Mouse (Mus musculus): Measurements from ENCODE around the gene Tprg. TPM values are rescaled to one million over a fixed set of nuclear protein-coding genes. Genes with fewer than 3 reads are reported as not detected.

Gene Tprg
- not detected for total RNA-seq (2021)
- long read RNA-seq, experiment 1 = 0 reads
- long read RNA-seq, experiment 2 = 0 reads

DNA sequence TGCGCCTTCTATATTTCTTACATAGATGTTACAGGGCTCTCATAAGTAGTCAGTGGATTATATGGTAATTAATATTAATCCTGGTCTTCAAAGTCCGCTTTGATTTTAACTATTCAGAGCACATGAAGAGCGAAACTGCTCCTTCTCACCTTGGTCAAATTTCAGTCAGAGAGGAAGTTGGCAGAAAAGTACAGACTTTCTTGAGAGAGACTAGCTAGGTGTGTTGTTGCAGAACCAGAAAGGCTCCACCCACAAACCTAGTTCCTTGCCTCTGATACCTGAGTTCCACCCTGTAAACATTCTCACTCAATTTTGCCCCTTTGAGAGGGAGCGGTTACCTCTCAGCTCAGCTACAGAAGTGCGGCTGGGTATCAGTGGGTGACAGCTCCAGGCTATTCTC, at the start of gene Tprg:
Gene Tprg (plus strand): TSS at position 301 of the 400 bp plus-strand sequence.
- DNase-seq = no peak

- peak; percentile 56 to 59 for DNase-seq
These were observed 48.2 kb upstream of the Tprg start for GRCm38 (mm10) chr16:25238274-25239050.

DNA sequence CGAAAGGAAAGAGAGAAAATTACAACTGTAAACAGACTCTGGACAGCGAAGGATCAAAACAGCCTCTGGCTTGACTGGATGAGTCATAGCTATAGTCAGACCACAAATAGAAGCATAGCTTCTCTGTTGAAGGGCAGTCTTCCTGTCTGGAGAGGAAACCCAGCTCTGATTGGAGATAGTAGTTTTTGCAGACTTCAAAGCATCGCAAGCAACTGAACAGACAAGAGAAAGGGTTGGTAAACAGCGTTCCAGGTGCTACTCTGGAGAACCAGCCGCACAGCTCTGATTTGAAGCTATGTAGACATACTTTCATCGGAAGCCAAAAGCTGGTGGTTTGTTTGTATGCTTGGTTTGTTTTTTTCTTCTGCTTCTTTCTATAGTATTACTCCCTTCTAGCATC, 37.7 kb upstream of the Tprg start:
- DNase-seq = no peak

DNA sequence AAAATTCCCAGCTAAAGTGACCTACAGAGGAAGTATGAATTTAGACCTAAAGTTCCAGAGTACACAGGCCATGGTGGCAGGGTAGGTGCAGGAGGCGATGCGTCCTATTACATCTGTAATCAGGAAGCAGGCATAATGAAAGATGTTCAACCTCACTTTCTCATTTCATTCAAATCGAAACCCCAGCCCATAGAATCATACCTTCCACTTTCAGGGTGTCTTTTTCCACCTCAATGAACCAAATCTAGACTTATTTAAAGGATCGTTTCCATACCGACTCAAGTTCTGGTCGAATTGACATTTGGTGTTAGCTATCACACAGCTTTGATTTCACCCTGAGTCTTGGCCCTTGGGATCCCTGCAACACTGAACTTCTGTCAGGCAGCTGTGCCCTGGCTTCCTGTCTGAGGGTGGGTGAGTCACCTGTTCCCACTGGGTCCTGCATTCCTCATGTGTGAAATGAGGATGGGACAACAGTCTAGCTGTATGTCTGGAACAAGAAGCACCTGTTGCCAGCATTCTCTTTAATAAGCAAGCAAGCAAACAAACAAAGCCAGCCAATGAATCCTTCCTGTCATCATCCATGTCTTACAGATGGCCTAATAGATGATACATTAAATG, 36.4 kb upstream of the Tprg start:
- DNase-seq = no peak

DNA sequence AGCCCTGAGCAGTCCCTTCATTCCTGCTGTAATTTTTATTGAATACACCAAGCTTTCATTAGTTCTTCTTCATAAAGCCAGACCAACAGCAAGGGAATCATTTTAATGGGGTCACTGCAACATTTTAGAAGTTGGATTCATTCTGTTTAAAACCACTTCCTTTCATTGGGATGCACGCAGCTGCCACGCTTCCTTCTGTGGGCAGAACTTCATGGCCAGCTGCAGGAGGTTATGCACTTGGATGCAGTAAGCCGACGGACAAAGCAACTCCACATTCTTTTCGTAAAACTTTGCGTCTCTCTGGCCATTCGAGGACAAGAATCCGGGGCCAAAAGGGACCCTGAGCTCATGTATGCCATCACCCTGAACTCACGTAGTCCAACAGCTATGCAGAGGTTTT, 35.5 kb upstream of the Tprg start:
- DNase-seq = peak in 1 of 2 experiments; percentile 10

- DNase-seq = no peak
These were observed 32.0 kb upstream of the Tprg start for GRCm38 (mm10) chr16:25254646-25255045.

DNA sequence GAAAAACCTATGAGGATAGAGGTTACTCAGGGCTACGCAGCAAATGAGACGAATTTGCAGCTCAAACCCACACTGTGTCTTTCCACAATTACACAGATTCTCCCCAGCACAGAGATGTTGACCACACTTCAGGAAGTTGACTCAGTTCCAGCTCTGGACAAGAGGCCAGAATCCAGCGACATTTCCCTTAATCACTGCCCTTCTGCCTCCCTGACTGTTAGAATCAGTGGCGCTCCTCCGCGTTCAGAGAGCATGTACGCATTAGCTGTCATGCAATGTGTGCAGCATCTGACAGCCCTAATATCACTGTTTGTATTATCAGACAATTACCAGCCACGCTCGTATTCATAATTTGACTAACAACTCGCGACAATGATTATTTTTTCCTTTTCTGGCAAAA, 31.4 kb upstream of the Tprg start:
- peak; percentile 66 to 67 for DNase-seq

- DNase-seq = no peak
These were observed 30.9 kb upstream of the Tprg start for GRCm38 (mm10) chr16:25255603-25256260.

GRCm38 (mm10) chr16:25262306-25262705, 24.3 kb upstream of the Tprg start:
- DNase-seq = peak; percentile 36 to 56

GRCm38 (mm10) chr16:25262965-25263364, 23.7 kb upstream of the Tprg start:
- DNase-seq = peak; percentile 64 to 66

DNA sequence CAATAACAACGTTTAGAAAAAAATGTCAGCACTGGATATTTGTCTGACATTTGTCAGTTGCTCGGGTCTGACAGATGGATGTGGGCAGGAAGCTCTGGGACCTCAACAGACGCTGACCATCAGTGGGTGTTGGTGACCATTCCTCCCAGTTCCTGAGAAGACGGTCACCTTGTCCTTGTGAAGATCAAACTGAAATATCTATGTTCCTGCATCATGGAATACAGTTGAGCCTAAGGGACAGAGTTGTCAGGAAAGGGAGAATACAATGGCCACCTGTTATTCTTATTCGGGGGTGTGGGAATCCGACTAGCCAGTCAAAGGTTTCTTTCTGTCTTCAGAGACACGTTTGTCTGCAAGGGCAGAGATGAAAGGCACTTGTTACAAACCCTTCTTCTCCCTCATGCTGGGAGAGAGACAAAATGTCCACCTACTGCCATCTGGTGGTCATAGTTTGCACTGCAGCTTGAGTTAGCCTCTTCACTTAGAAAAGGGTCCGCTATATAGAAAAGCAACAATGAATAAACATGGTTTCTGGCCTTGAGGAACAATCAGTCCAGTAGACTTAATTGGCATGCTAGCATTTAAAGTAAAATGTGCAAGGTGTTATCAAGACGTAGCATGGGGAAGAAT, 23.0 kb upstream of the Tprg start:
- peak; percentile 76 to 94 for DNase-seq

DNA sequence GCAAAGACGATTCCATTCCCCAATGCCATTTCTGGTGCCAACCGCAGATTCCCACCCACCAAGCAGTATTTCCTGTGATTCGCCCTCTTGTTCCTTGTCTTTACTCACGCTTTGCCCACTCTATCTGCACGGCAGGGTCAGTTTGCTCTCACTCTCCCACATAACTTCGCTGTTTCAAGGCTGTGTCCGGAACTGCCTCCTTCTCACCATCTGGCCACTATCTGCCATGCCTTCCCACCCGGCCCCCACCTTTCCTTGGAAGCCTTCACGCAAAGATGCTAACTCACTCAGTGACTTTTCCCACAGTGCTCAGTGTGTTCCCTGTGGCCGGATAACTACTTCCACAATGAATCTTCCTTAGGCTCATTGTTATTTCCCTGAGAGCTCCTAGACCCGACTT, 21.4 kb upstream of the Tprg start:
- DNase-seq = no peak

GRCm38 (mm10) chr16:25268276-25268675, 18.3 kb upstream of the Tprg start:
- DNase-seq = no peak

DNA sequence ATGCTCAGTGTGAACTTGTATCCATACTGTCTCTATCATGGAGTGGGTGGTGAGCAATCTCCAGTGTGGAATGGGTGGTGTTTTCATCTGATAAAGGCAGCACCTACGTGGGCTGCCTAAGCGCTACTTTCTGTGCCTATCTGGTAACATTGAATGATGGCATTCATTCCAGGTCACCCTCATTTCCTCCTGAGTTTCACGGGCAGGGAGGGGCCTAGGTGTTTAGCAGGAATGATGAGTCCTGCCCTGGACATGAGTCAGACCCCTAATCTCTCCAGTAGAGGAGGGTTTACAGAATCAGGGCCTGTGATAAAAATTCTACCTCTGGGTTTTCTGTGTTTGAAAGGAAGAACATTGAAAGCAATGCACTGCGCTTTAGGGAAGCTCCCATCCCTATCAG, 4.1 kb upstream of the Tprg start:
- DNase-seq = no peak

- no peak for DNase-seq
These were observed 7.1 kb downstream of the Tprg start for GRCm38 (mm10) chr16:25293753-25294152.

- DNase-seq = no peak
These were observed 8.9 kb downstream of the Tprg start for GRCm38 (mm10) chr16:25295546-25295945.

DNA sequence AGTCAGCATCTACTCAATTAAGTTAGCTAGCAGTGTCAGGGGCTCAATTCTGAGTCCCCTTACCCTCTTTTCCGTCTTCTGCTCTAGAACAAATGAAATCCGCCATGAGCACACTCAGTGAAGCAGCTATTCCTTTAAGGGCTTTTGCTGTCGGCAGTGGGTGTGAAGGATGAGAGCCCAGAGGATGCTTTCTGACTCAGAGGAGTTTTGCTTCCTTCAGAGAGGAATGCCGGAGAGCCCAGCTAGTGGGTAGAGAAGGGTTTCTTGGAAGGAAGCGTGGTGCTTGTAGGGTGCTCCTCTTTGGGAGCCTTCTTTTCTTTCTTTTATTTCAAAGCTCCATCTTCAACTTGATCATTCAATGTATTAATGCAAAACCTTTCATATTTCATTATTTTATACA, 10.1 kb downstream of the Tprg start:
- no peak for DNase-seq

- DNase-seq = no peak
These were observed 11.6 kb downstream of the Tprg start for GRCm38 (mm10) chr16:25298204-25298603.

DNA sequence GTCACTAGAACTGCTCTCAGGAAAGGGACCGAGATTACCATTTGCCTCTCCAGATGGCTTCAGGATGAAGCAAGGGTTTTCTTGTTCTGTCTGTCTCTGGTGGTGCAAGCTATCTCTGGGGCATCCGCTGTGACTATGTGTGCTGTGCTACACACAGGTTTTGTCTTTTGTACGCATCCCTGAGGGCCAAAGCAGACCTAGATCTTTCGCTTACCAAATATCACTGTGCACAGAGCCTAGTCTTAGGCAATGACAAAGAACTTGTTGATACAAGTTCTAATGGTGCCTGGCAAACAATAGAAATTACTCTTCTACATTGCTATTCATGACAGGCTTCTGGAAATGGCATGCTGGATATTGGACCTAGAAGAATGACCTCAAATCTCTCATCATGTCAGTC, 16.0 kb downstream of the Tprg start:
- no peak for DNase-seq

DNA sequence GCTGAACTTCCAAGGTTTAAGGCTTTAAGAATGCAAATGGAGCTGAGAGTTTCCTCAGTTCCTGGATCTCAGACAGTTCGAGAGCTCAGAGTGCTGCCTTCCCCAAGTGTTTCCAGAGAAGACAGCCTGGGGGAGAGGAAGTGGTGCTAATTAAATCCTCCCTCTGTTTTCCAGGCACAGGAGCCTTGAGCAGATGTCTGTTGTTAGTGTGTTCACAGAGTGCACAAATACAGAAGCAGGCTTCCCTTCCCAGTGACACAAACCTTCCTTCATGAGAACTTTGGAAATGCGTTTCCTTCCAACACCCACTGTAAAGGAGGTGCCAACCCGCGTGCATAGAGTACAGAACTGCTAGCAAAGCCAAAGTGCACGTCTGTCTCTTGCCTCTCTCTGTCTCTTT, 27.4 kb downstream of the Tprg start:
- DNase-seq = no peak

- peak in 1 of 2 experiments; percentile 10 for DNase-seq
These were observed 28.5 kb downstream of the Tprg start for GRCm38 (mm10) chr16:25315090-25315489.

- DNase-seq = no peak
These were observed 39.1 kb downstream of the Tprg start for GRCm38 (mm10) chr16:25325631-25326238.
